Mouse (Mus musculus): ENCODE measurements at regions not wholly inside any gene's neighbourhood (a gene's known extent, or its start where the extent isn't known, plus 50 kb on each side); places are given as distances from the start of the nearest gene placed in this dataset.
A peak's percentile ranks its signal among the peaks of the same experiment; 100 is the strongest.

DNA sequence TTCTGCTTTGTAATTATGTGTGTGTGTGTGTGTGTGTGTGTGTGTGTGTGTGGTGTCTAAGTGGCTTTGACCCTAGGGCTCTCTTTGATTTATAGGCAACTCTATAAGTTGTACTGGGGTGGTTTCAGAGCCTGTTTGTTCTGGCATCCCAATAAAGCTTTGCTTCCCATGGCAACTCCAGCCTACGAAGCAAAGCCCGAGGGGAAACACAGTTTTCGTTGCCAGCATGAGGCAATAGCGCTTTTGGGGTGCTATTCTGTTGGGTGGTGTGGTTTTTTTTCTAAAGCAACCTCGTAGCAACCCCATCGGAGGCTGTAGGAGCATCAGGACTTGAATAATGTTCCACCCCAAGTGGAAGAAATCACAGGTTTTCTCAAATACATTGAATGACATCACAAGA lies 103.3 kb upstream of the Trp63 start:
- 0 out of 2 replicates have a peak, but pooled peaks cover 2% of the 10 kb centered on the region for H3K4me1 ChIP-seq (ENCODE audit: control insufficient read depth, insufficient read depth, low read length)
- no peak overlapping the region for H3K27ac ChIP-seq (ENCODE audit: insufficient read depth, low read length)
- H3K4me3 ChIP-seq (ENCODE audit: insufficient read depth, low read length), result no peak overlapping the region
- TF ChIP-seq CTCF (IDR thresholded peaks at IDR 0.05; ENCODE audit: borderline replicate concordance, insufficient read depth, low read length), result no peak
- no peak for TF ChIP-seq POLR2A (IDR thresholded peaks at IDR 0.05; ENCODE audit: low read depth, low read length)

DNA sequence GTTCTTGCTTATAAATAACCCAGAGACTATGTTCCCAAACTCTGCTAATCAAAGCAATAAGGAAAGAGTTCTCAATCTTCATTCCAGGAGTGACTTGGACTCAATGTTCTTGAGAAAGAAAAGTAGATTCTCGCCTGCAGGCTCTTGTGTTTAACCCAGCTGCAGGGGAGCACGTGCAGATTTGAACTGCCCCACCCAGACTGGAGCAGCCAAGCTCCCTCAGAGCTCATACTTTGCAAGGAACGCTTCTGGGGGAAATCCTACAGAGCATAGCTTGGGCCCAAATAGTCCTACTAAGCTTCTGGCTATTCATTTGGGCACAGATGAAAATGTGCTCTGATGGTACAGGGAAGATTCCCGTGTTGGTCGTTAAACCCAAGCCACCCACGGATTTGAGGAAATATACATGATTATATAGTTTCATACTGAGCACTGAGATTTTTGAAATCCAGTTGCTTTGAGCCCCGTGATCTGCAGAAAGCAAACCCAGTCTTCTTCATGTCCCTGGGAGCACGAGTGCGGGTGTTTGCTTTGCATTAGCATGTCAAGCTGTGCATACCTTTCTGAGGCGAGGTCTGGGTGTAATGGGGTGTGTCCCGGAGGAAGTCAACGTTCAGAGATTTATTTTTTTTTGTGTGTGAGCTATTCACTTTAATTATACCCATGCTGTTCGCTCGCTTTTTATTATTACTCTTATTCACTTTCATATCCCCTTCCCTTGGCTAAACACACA lies 99.1 kb upstream of the Trp63 start:
- no peak overlapping the region for H3K27ac ChIP-seq (ENCODE audit: insufficient read depth, low read length)
- no peak overlapping the region for H3K4me3 ChIP-seq (ENCODE audit: insufficient read depth, low read length)
- peaks cover 13% of the 10 kb centered on the region for H3K4me1 ChIP-seq (ENCODE audit: control insufficient read depth, insufficient read depth, low read length)
- no peak for TF ChIP-seq CTCF (IDR thresholded peaks at IDR 0.05; ENCODE audit: borderline replicate concordance, insufficient read depth, low read length)
- no peak for TF ChIP-seq POLR2A (IDR thresholded peaks at IDR 0.05; ENCODE audit: low read depth, low read length)

DNA sequence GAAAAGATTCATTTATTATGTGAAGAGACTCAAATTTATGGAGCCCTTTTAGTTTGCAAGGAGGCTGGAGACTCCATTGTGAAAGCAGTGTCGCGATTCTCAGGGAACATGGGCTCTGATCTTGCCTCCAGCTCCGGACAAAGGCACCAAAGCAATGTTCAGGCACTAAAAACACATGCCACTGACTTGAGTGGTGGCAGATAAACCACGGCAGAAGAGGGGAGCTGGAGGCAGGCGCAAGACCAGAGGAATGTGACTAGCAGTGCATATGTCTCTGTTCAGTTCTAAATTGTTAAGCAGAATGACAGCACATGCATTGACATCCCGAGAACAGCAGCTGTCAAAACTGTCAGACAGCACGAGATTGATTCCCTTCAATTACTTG lies 98.5 kb upstream of the Trp63 start:
- Histone ChIP-seq H3K27ac (ENCODE audit: insufficient read depth, low read length) (no peak overlapping the region), H3K4me1 (ENCODE audit: control insufficient read depth, insufficient read depth, low read length) (peaks cover 13% of the 10 kb centered on the region), H3K4me3 (ENCODE audit: insufficient read depth, low read length) (no peak overlapping the region)
- TF ChIP-seq CTCF (IDR thresholded peaks at IDR 0.05; ENCODE audit: borderline replicate concordance, insufficient read depth, low read length) (no peak), POLR2A (IDR thresholded peaks at IDR 0.05; ENCODE audit: low read depth, low read length) (no peak)

DNA sequence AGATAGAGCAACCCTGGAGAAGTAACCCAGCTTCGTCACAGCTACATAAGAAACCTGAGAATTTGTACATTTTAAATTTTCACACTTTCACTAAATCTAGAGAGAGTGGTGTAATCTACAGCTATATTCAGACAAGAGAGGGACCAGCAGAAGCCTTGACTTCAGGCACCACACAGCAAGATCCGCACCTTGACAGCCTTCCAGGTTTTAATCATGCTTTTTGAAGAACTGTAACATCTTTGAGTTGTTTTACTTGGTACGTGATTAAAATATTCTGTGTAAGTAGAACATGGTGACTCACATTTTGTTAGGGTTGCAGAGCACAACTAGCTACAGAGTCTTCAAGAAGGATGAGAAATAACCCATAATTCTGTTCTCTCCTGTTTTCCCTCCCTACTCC lies 97.6 kb upstream of the Trp63 start:
- H3K4me3 ChIP-seq (ENCODE audit: insufficient read depth, low read length), result no peak overlapping the region
- no peak overlapping the region for H3K27ac ChIP-seq (ENCODE audit: insufficient read depth, low read length)
- TF ChIP-seq POLR2A (IDR thresholded peaks at IDR 0.05; ENCODE audit: low read depth, low read length) (no peak), CTCF (IDR thresholded peaks at IDR 0.05; ENCODE audit: borderline replicate concordance, insufficient read depth, low read length) (no peak)
- peaks cover 13% of the 10 kb centered on the region for H3K4me1 ChIP-seq (ENCODE audit: control insufficient read depth, insufficient read depth, low read length)

DNA sequence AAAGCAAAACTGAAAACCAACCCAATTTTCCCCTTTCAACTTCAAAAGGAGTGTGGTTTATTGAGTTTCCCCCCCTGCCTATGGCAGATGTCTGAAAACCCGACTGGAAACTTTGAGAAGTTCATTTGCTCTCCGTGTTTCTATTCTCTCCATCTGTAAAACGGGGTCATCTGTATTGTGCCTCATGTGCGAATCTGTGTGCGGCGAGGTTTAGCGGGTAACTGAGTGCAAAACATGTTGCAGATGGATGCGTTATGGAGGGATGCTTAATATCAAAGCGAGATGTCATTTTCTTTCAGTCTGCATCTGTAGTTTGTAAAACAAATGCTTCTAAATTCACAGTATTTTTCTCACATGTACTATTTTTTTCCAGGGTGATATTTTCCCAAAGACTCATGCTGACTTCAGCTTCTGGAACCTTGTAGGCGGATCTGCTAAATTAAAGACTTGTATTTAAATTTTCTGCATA lies 95.7 kb upstream of the Trp63 start:
- no peak overlapping the region for H3K4me3 ChIP-seq (ENCODE audit: insufficient read depth, low read length)
- TF ChIP-seq CTCF (IDR thresholded peaks at IDR 0.05; ENCODE audit: borderline replicate concordance, insufficient read depth, low read length) (no peak), POLR2A (IDR thresholded peaks at IDR 0.05; ENCODE audit: low read depth, low read length) (no peak)
- peaks cover 13% of the 10 kb centered on the region for H3K4me1 ChIP-seq (ENCODE audit: control insufficient read depth, insufficient read depth, low read length)
- peak overlapping the region; percentile 78 for H3K27ac ChIP-seq (ENCODE audit: insufficient read depth, low read length)

DNA sequence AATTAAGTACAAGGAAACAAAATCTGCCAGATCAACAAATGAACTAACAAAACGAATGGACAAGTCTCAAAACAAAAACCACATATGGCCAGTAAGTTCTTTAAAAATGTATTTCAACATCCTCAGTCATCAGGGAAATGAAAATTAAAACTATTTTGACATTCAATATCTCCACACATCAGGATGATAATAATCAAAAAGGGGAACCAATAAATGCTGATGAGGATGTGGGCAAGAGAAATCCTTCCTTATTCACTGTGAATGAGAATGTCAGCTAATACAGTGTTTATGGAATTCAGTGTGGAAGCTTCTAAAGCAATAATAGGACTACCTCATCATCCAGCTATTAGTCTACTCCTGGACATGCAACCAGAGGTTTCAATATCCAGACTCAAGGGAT lies 86.1 kb upstream of the Trp63 start:
- Histone ChIP-seq H3K27ac (ENCODE audit: insufficient read depth, low read length) (no peak overlapping the region), H3K4me1 (ENCODE audit: control insufficient read depth, insufficient read depth, low read length) (no peaks in the 10 kb centered on the region), H3K4me3 (ENCODE audit: insufficient read depth, low read length) (no peak overlapping the region)
- TF ChIP-seq CTCF (IDR thresholded peaks at IDR 0.05; ENCODE audit: borderline replicate concordance, insufficient read depth, low read length), result no peak
- no peak for TF ChIP-seq POLR2A (IDR thresholded peaks at IDR 0.05; ENCODE audit: low read depth, low read length)

DNA sequence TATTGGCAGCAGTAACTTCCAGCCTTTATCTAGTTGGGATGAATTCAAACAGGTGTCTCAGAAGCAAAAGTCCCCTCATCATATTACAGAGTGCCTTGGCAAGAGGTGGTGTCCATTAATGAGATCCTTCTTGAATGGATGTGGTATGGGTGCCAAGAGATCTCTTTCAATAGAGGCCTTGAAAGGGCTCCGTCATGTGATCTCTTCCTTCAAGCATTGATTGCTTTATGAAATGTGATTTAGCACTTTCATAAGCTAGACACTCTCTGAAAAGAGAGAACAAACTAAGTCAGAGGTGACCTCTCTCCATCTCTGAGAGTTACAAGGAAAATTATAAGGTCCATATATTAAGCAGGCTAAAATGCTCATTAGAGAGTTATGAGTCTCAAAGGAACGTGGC lies 80.4 kb upstream of the Trp63 start:
- H3K4me3 ChIP-seq (ENCODE audit: insufficient read depth, low read length), result no peak overlapping the region
- H3K27ac ChIP-seq (ENCODE audit: insufficient read depth, low read length), result no peak overlapping the region
- no peaks in the 10 kb centered on the region for H3K4me1 ChIP-seq (ENCODE audit: control insufficient read depth, insufficient read depth, low read length)
- TF ChIP-seq POLR2A (IDR thresholded peaks at IDR 0.05; ENCODE audit: low read depth, low read length) (no peak), CTCF (IDR thresholded peaks at IDR 0.05; ENCODE audit: borderline replicate concordance, insufficient read depth, low read length) (no peak)

DNA sequence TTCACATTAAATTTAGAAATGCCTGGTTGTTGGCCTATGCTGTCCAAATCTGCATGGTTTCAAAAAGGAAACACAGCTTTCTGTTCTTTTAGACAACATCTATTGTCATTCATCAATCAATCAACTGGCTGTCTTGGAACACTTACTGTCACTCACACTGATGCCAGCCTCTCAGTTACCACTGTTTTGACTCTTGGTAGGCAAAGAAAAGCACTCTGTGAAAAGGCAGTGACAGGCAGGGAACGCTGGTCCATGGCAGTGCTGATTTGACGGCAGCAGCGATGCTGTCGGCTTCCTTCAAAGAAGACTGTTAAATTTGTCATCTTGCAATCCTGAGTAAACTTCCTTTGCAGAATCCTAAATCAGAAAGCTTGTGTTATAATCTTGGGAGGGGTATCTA lies 68.3 kb upstream of the Trp63 start:
- Histone ChIP-seq H3K4me1 (ENCODE audit: control insufficient read depth, insufficient read depth, low read length) (peaks cover 8% of the 10 kb centered on the region), H3K27ac (ENCODE audit: insufficient read depth, low read length) (no peak overlapping the region), H3K4me3 (ENCODE audit: insufficient read depth, low read length) (no peak overlapping the region)
- TF ChIP-seq CTCF (IDR thresholded peaks at IDR 0.05; ENCODE audit: borderline replicate concordance, insufficient read depth, low read length) (no peak), POLR2A (IDR thresholded peaks at IDR 0.05; ENCODE audit: low read depth, low read length) (no peak)

DNA sequence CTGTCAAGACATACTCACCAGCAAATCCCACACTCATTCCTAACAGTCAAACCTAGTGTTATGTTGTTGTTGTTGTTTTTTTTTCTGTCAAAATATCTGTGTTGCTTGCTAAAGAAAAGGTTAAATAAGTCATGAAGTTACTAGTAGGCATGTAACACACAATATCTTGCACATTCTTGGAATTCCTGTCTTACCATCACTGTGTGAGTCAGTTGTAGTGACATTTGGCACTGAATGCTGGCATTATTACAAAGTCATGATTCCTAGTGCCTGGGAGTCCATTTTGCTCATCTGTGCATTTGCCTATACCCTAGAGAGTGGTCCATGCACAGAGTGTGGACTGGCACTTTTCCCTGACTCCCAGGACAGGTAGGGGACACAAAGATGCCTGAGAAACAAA lies 67.9 kb upstream of the Trp63 start:
- Histone ChIP-seq H3K27ac (ENCODE audit: insufficient read depth, low read length) (no peak overlapping the region), H3K4me3 (ENCODE audit: insufficient read depth, low read length) (no peak overlapping the region), H3K4me1 (ENCODE audit: control insufficient read depth, insufficient read depth, low read length) (peaks cover 8% of the 10 kb centered on the region)
- TF ChIP-seq POLR2A (IDR thresholded peaks at IDR 0.05; ENCODE audit: low read depth, low read length) (no peak), CTCF (IDR thresholded peaks at IDR 0.05; ENCODE audit: borderline replicate concordance, insufficient read depth, low read length) (no peak)

DNA sequence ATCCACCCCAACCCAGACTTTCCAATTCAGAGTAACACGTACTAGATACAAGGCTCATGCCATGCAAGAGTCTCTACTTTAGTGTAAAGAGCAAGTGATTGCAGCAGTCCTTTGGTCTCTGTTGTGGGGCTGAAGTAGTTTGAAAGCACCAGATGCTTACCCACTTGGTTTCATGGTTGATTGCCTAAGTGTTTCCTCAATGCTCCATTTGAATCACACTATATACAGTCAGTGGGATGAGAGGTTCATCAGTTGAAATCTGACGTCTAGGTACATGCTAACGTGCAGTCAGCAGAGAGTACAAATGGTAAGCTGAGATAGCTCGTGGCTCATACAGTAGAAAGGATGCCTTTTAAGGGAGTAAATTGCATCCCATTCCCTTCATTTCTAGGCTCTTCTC lies 64.7 kb upstream of the Trp63 start:
- Histone ChIP-seq H3K4me3 (ENCODE audit: insufficient read depth, low read length) (no peak overlapping the region), H3K4me1 (ENCODE audit: control insufficient read depth, insufficient read depth, low read length) (peaks cover 8% of the 10 kb centered on the region), H3K27ac (ENCODE audit: insufficient read depth, low read length) (no peak overlapping the region)
- TF ChIP-seq POLR2A (IDR thresholded peaks at IDR 0.05; ENCODE audit: low read depth, low read length) (no peak), CTCF (IDR thresholded peaks at IDR 0.05; ENCODE audit: borderline replicate concordance, insufficient read depth, low read length) (no peak)
